Mouse (Mus musculus) limb, embryonic 13.5 days (tissue): ENCODE measurements around the gene Auts2. TPM values are rescaled to one million over a fixed set of nuclear protein-coding genes. Genes with fewer than 3 reads are reported as not detected.

Source experiments
- ATAC-seq: fragments of 200-750 bp; cut with Nextera tagmentation; 2 replicates; pipeline ENCODE4 v1.8.0; 2017; ENCODE audit warnings: low read depth, moderate number of reproducible peaks, moderate TSS enrichment; ENCODE audit not compliant: low FRiP score
- H3K27ac ChIP-seq: fragments of 300-500 bp; sonication (generic); 2 replicates; pipeline ENCODE4 v1.5.1; 2015; ENCODE audit warnings: inconsistent platforms, mild to moderate bottlenecking, moderate library complexity
- H3K27me3 ChIP-seq: fragments of 300-500 bp; sonication (generic); 2 replicates; pipeline ENCODE4 v1.6.1; 2015; ENCODE audit warnings: mild to moderate bottlenecking, inconsistent platforms
- H3K36me3 ChIP-seq: fragments of 300-500 bp; sonication (generic); 2 replicates; pipeline ENCODE4 v1.6.1; 2015; ENCODE audit warnings: inconsistent platforms, mild to moderate bottlenecking, moderate library complexity
- H3K4me1 ChIP-seq: fragments of 300-500 bp; sonication (generic); 2 replicates; pipeline ENCODE4 v1.6.1; 2015; ENCODE audit warnings: inconsistent platforms
- H3K4me2 ChIP-seq: fragments of 300-500 bp; sonication (generic); replicated peaks from 2 replicates; pipeline ENCODE4 v1.6.1; 2015; ENCODE audit warnings: inconsistent platforms, mild to moderate bottlenecking, moderate library complexity
- H3K4me3 ChIP-seq: fragments of 300-500 bp; sonication (generic); 2 replicates; pipeline ENCODE4 v1.5.1; 2015; ENCODE audit warnings: moderate library complexity, mild to moderate bottlenecking, inconsistent platforms
- H3K9ac ChIP-seq: fragments of 300-500 bp; sonication (generic); 2 replicates; pipeline ENCODE4 v1.6.1; 2015; ENCODE audit warnings: mild to moderate bottlenecking, inconsistent platforms
- H3K9me3 ChIP-seq: fragments of 300-500 bp; sonication (generic); 2 replicates; pipeline ENCODE4 v1.6.1; 2016; ENCODE audit warnings: inconsistent platforms
- WGBS: fragments of 180-500 bp; shearing (Covaris S2); methylation state at CpG from one replicate; pipeline ENCODE4 v1.1.7; 2015; 5-methylcytosine and 5-hydroxymethylcytosine counted together
- polyA plus RNA-seq: library from polyadenylated mRNA; unstranded; fragments of >200 nt; fragmentation: Nextera tagmentation; extraction: Ambion mirVana; gene quantifications from 2 replicates; pipeline ENCODE4 v1.2.1, GENCODE M21; 2015

Auts2 gene
- polyA plus RNA-seq, 1 experiment from 2014 or later: 55.1 TPM

DNA sequence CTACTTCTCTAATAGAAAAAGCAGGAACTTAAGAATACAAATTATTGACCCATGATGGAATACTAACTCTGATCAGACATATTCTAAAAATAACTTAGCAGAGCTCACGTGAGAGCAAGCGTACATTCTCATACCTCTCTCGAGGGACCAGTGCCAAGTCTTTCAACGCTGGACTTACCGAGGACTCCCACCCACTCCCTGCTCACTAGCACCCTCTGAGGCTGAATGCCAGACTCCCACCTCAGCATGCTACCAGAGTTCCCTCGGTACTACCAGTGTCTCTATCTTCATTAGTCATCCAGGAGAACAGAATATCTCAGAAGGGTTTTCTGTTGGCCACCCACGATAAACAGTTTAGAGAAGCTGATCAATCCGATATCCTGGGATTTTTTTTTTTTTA is 105.2 kb downstream of the Auts2 start:
- no peaks in the 10 kb centered on the region for H3K27me3 ChIP-seq
- no peak overlapping the region for H3K27ac ChIP-seq
- no peak overlapping the region for H3K4me3 ChIP-seq
- peaks cover 32% of the 10 kb centered on the region for H3K4me1 ChIP-seq
- no peak overlapping the region for H3K4me2 ChIP-seq
- H3K9me3 ChIP-seq: no peaks in the 10 kb centered on the region
- no peaks in the 10 kb centered on the region for H3K36me3 ChIP-seq
- 53% methylated on average over 8 of the region's 8 CpGs for whole genome bisulfite sequencing
- no peak for ATAC-seq
- no peak overlapping the region for H3K9ac ChIP-seq

- no peaks in the 10 kb centered on the region for H3K27me3 ChIP-seq
- 88% methylated on average over 8 of the region's 8 CpGs for WGBS
- no peak overlapping the region for H3K9ac ChIP-seq
- H3K36me3 ChIP-seq: no peaks in the 10 kb centered on the region
- H3K4me2 ChIP-seq: no peak overlapping the region
- H3K9me3 ChIP-seq: no peaks in the 10 kb centered on the region
- peaks cover 34% of the 10 kb centered on the region for H3K4me1 ChIP-seq
- no peak for ATAC-seq
- H3K4me3 ChIP-seq: no peak overlapping the region
- no peak overlapping the region for H3K27ac ChIP-seq
Observed at GRCm38 (mm10) chr5:132437478-132437877, 105.7 kb downstream of the Auts2 start.

- 17% methylated on average over 1 of the region's 1 CpGs for WGBS
- ATAC-seq: no peak
Observed at GRCm38 (mm10) chr5:132436901-132437300, 106.2 kb downstream of the Auts2 start.

DNA sequence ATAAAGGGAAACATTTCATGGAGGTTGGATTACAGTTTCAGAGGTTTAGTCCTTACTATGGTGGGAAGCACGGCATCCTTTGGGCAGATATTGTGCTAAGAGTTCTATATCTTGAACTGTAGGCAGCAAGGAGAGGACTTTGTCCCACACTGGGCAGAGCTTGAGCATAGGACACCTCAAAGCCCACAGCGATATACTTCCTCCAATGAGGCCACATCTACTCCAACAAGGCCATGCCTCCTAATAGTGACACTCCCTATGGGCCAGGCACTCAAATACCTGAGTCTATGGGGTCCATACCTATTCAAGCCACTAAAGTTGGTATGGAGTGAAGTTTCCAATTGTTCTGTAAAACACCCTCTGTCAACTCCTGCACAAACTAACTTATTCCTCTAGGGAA is 106.7 kb downstream of the Auts2 start:
- WGBS: 86% methylated on average over 2 of the region's 2 CpGs
- H3K4me3 ChIP-seq: no peak overlapping the region
- H3K9me3 ChIP-seq: no peaks in the 10 kb centered on the region
- peaks cover 34% of the 10 kb centered on the region for H3K4me1 ChIP-seq
- H3K9ac ChIP-seq: no peak overlapping the region
- no peaks in the 10 kb centered on the region for H3K27me3 ChIP-seq
- H3K4me2 ChIP-seq: no peak overlapping the region
- no peaks in the 10 kb centered on the region for H3K36me3 ChIP-seq
- ATAC-seq: no peak
- no peak overlapping the region for H3K27ac ChIP-seq

More at GRCm38 (mm10) chr5:132436901-132437300, 106.2 kb downstream of the Auts2 start:
- H3K4me1 ChIP-seq: peaks cover 34% of the 10 kb centered on the region
- H3K36me3 ChIP-seq: no peaks in the 10 kb centered on the region
- no peak overlapping the region for H3K4me2 ChIP-seq
- H3K4me3 ChIP-seq: no peak overlapping the region
- H3K9ac ChIP-seq: no peak overlapping the region
- H3K27me3 ChIP-seq: no peaks in the 10 kb centered on the region
- no peak overlapping the region for H3K27ac ChIP-seq
- H3K9me3 ChIP-seq: no peaks in the 10 kb centered on the region

GRCm38 (mm10) chr5:132435401-132435800 is 107.7 kb downstream of the Auts2 start:
- H3K9me3 ChIP-seq: peaks cover 4% of the 10 kb centered on the region; the same call in 1 of the 2 replicates
- H3K27me3 ChIP-seq: no peaks in the 10 kb centered on the region
- ATAC-seq: no peak
- WGBS: 52% methylated on average over 5 of the region's 5 CpGs
- H3K4me2 ChIP-seq: no peak overlapping the region
- H3K4me3 ChIP-seq: no peak overlapping the region
- no peak overlapping the region for H3K27ac ChIP-seq
- H3K4me1 ChIP-seq: peaks cover 34% of the 10 kb centered on the region
- H3K9ac ChIP-seq: no peak overlapping the region
- no peaks in the 10 kb centered on the region for H3K36me3 ChIP-seq

GRCm38 (mm10) chr5:132433377-132434115 is 109.6 kb downstream of the Auts2 start:
- H3K4me1 ChIP-seq: peaks cover 34% of the 10 kb centered on the region
- H3K4me2 ChIP-seq: no peak overlapping the region
- H3K9me3 ChIP-seq: peaks cover 4% of the 10 kb centered on the region; the same call in 1 of the 2 replicates
- no peak for ATAC-seq
- H3K9ac ChIP-seq: no peak overlapping the region
- no peak overlapping the region for H3K4me3 ChIP-seq
- WGBS: 77% methylated on average over 6 of the region's 6 CpGs
- no peaks in the 10 kb centered on the region for H3K27me3 ChIP-seq
- no peak overlapping the region for H3K27ac ChIP-seq
- no peaks in the 10 kb centered on the region for H3K36me3 ChIP-seq

DNA sequence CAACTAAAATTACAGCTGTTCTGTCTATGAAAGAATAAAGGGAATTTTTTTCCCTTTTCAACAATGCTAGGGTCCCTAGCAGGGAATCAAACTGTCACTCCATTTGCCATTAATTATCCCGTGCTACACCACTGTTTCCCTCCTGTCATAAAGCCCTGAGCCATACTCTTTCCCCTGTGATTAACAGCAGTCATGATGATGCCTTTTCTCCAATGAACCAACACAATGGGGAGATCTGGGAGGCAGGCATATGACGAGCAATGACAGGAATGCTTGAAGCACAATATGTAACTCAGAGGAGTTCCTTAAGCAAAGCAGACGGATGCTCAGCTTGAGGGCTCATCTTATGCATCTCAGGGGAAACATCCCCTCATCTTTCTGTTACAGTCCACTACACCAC is 113.8 kb downstream of the Auts2 start:
- 84% methylated on average over 3 of the region's 3 CpGs for WGBS
- no peak for ATAC-seq
- no peak overlapping the region for H3K4me3 ChIP-seq

GRCm38 (mm10) chr5:132426342-132426741 is 116.8 kb downstream of the Auts2 start:
- Histone ChIP-seq H3K4me2 (no peak overlapping the region), H3K9me3 (peaks cover 4% of the 10 kb centered on the region; the same call in 1 of the 2 replicates), H3K27ac (no peak overlapping the region), H3K4me3 (no peak overlapping the region), H3K36me3 (no peaks in the 10 kb centered on the region), H3K27me3 (no peaks in the 10 kb centered on the region), H3K4me1 (peaks cover 18% of the 10 kb centered on the region), H3K9ac (no peak overlapping the region)
- no peak for ATAC-seq
- 82% methylated on average over 3 of the region's 3 CpGs for WGBS

More for the DNA sequence above, 113.8 kb downstream of the Auts2 start:
- H3K27ac ChIP-seq: no peak overlapping the region
- H3K4me2 ChIP-seq: no peak overlapping the region
- no peak overlapping the region for H3K9ac ChIP-seq
- no peaks in the 10 kb centered on the region for H3K36me3 ChIP-seq
- H3K4me1 ChIP-seq: peaks cover 20% of the 10 kb centered on the region; the same call in 1 of the 2 replicates
- peaks cover 4% of the 10 kb centered on the region; the same call in 1 of the 2 replicates for H3K9me3 ChIP-seq
- no peaks in the 10 kb centered on the region for H3K27me3 ChIP-seq

GRCm38 (mm10) chr5:132425792-132426309 is 117.3 kb downstream of the Auts2 start:
- Histone ChIP-seq H3K4me1 (peaks cover 23% of the 10 kb centered on the region), H3K27me3 (no peaks in the 10 kb centered on the region), H3K4me2 (no peak overlapping the region), H3K9ac (no peak overlapping the region), H3K4me3 (no peak overlapping the region), H3K9me3 (peaks cover 1% of the 10 kb centered on the region; the same call in 1 of the 2 replicates), H3K36me3 (no peaks in the 10 kb centered on the region), H3K27ac (no peak overlapping the region)
- no peak for ATAC-seq
- WGBS: 77% methylated on average over 6 of the region's 6 CpGs

GRCm38 (mm10) chr5:132410338-132410852 is 132.7 kb downstream of the Auts2 start:
- Histone ChIP-seq H3K27ac (no peak overlapping the region), H3K9me3 (no peaks in the 10 kb centered on the region), H3K4me1 (peaks cover 30% of the 10 kb centered on the region), H3K36me3 (no peaks in the 10 kb centered on the region), H3K4me3 (no peak overlapping the region), H3K9ac (no peak overlapping the region), H3K27me3 (no peaks in the 10 kb centered on the region), H3K4me2 (no peak overlapping the region)
- WGBS: 70% methylated on average over 4 of the region's 4 CpGs
- no peak for ATAC-seq

DNA sequence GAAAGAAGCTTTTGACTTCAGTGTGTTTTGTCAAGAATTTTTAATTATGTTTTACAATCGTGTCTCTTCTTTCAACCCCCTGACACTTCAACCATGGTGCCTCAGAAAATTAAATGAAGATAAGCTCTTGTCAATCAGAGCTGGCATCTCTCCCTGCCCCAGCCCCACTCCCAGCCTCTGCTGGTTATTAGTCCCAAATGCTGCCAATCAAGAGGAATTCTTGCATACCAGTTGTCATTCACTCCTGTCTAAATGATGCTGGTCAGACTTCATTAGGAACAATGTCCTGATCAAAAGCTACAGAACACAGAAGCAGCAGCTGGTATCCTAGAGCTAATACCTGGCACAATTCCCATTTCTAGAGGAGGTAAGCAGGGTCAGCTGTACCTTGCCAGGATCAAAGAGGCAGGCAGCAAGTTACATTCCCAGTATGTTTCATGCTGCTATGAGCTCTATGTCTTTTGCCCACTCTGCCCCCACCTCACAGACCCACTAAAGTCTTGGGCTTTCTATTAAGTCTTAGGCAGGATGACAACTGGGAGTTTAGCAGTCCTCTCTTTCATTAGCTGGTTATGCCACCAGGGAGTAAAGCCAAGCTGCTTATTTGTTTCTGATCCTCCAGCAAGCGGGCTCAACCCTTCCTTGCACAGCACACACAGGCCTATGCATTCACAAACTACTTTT is 134.1 kb downstream of the Auts2 start:
- H3K27me3 ChIP-seq: no peaks in the 10 kb centered on the region
- peaks cover 29% of the 10 kb centered on the region for H3K4me1 ChIP-seq
- H3K9ac ChIP-seq: no peak overlapping the region
- 70% methylated on average over 2 of the region's 2 CpGs for WGBS
- no peak overlapping the region for H3K4me3 ChIP-seq
- no peak overlapping the region for H3K4me2 ChIP-seq
- H3K36me3 ChIP-seq: no peaks in the 10 kb centered on the region
- no peaks in the 10 kb centered on the region for H3K9me3 ChIP-seq
- no peak overlapping the region for H3K27ac ChIP-seq
- ATAC-seq: no peak

DNA sequence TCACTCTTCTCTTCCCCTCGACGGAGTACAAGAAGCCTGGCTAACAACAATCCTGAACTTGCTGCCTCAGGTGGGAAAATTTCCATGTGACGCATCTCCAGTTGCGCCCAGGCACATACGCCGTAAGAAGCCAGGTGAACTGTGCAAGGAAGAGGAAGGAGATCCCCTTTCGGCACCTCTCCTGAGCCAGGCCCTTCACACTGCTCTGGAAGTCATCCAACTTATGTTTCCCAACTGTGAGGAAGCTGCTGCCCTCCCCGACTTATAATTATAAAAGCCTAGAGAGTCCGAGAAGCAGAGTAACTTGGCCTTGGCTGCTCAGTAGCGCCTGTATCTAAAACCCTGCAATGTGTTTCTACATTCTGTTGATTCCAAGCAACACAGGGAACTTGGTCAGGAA is 142.6 kb downstream of the Auts2 start:
- WGBS: 57% methylated on average over 10 of the region's 10 CpGs
- H3K4me2 ChIP-seq: no peak overlapping the region
- no peak overlapping the region for H3K9ac ChIP-seq
- H3K4me3 ChIP-seq: no peak overlapping the region
- no peaks in the 10 kb centered on the region for H3K9me3 ChIP-seq
- H3K4me1 ChIP-seq: peaks cover 27% of the 10 kb centered on the region
- ATAC-seq: no peak
- no peak overlapping the region for H3K27ac ChIP-seq
- no peaks in the 10 kb centered on the region for H3K27me3 ChIP-seq
- H3K36me3 ChIP-seq: no peaks in the 10 kb centered on the region
